Mouse (Mus musculus) bone marrow macrophage, adult 2 months (primary cell): ENCODE measurements around the gene Angptl8.

Source experiments
- CTCF ChIP-seq: IDR thresholded peaks from 2 replicates; pipeline ENCODE4 v1.5.1; 2012; ENCODE audit warnings: low read depth, mild to moderate bottlenecking, low read length, moderate library complexity
- POLR2A ChIP-seq: IDR thresholded peaks from 2 replicates; pipeline ENCODE4 v1.6.1; 2012; ENCODE audit warnings: mild to moderate bottlenecking, low read depth, low read length, borderline replicate concordance

DNA sequence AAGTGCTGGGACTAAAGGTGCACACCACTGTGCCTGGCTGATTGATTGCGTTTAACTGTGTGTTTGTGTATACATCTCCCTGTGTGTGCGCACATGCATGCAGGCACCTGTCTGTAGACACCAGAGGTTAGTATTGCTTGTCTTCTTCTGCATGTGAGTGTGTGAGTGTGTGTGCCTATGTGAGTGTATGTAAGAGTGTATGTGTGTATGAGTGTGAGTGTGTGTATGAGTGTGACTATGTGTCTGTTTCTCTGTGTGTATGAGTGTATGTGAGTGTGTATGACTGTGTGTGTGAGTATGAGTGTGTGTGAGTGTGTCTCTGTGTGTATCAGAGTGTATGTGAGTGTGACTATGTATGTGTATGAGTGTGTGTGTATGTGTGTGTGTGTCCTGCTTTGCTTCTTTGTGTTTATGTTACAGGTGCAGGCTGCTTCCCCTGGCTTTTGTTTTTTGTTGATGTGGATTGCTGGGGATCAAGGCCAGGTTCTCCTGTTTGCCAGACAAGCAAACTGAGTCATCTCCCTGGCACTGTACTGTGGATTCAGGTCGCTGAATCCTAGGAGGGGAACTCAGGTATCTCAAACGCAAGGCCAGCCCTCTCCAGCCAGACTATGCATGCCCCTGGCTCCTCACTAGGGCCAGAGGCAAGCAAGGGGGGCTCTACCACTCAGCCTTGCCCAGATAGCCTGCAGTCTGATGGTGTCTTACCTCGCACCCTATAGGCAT is 30.5 kb downstream of the Angptl8 start:
- TF ChIP-seq CTCF (no peak), POLR2A (no peak)
